Mouse (Mus musculus): ENCODE measurements at regions not wholly inside any gene's neighbourhood (a gene's known extent, or its start where the extent isn't known, plus 50 kb on each side); places are given as distances from the start of the nearest gene placed in this dataset.

- peak; percentile 40 for ATAC-seq (replicated peaks; ENCODE audit: poor library complexity)
These were observed 194.0 kb upstream of the Tgfbr2 start for GRCm38 (mm10) chr9:116369059-116369718.

GRCm38 (mm10) chr9:116366713-116367112 is 191.6 kb upstream of the Tgfbr2 start:
- no peak for ATAC-seq (replicated peaks; ENCODE audit: poor library complexity)

- peak; percentile 90 for ATAC-seq (replicated peaks; ENCODE audit: poor library complexity)
These were observed 191.0 kb upstream of the Tgfbr2 start for GRCm38 (mm10) chr9:116366193-116366592.

- ATAC-seq (replicated peaks; ENCODE audit: poor library complexity): no peak; the same call in 1 of the 2 replicates
These were observed 190.5 kb upstream of the Tgfbr2 start for GRCm38 (mm10) chr9:116365701-116366100.

GRCm38 (mm10) chr9:116365016-116365685 is 190.0 kb upstream of the Tgfbr2 start:
- ATAC-seq (replicated peaks; ENCODE audit: poor library complexity): no peak

GRCm38 (mm10) chr9:116361092-116361491 is 185.9 kb upstream of the Tgfbr2 start:
- ATAC-seq (replicated peaks; ENCODE audit: poor library complexity): peak; percentile 62

GRCm38 (mm10) chr9:116354056-116354732 is 179.0 kb upstream of the Tgfbr2 start:
- no peak for ATAC-seq (replicated peaks; ENCODE audit: poor library complexity)

- ATAC-seq (replicated peaks; ENCODE audit: poor library complexity): peak; percentile 87
These were observed 177.8 kb upstream of the Tgfbr2 start for GRCm38 (mm10) chr9:116352801-116353494.

GRCm38 (mm10) chr9:116350804-116351547 is 175.8 kb upstream of the Tgfbr2 start:
- ATAC-seq (replicated peaks; ENCODE audit: poor library complexity): peak; percentile 71

GRCm38 (mm10) chr9:116347021-116347420 is 171.9 kb upstream of the Tgfbr2 start:
- no peak for ATAC-seq (replicated peaks; ENCODE audit: poor library complexity)

- no peak for ATAC-seq (replicated peaks; ENCODE audit: poor library complexity)
These were observed 171.3 kb upstream of the Tgfbr2 start for GRCm38 (mm10) chr9:116346495-116346894.

GRCm38 (mm10) chr9:116343086-116343481 is 167.9 kb upstream of the Tgfbr2 start:
- no peak for ATAC-seq (replicated peaks; ENCODE audit: poor library complexity)

GRCm38 (mm10) chr9:116342446-116343085 is 167.4 kb upstream of the Tgfbr2 start:
- ATAC-seq (replicated peaks; ENCODE audit: poor library complexity): no peak

- no peak for ATAC-seq (replicated peaks; ENCODE audit: poor library complexity)
These were observed 166.8 kb upstream of the Tgfbr2 start for GRCm38 (mm10) chr9:116342009-116342408.

GRCm38 (mm10) chr9:116340952-116341351 is 165.8 kb upstream of the Tgfbr2 start:
- no peak for ATAC-seq (replicated peaks; ENCODE audit: poor library complexity)

GRCm38 (mm10) chr9:116338729-116339100 is 163.6 kb upstream of the Tgfbr2 start:
- ATAC-seq (replicated peaks; ENCODE audit: poor library complexity): no peak

- peak; percentile 79 for ATAC-seq (replicated peaks; ENCODE audit: poor library complexity)
These were observed 163.1 kb upstream of the Tgfbr2 start for GRCm38 (mm10) chr9:116338093-116338728.

GRCm38 (mm10) chr9:116337446-116338010 is 162.4 kb upstream of the Tgfbr2 start:
- ATAC-seq (replicated peaks; ENCODE audit: poor library complexity): peak; percentile 26; the same call in 1 of the 2 replicates

Measured in megakaryocyte progenitor cell, adult 5-6 weeks (primary cell).